Mouse (Mus musculus) spleen, postnatal 4 days (tissue): ENCODE measurements around the gene Sema7a.

ENCODE experiments used
- DNase-seq, 2 experiments: peaks; one replicate each; pipeline ENCODE4 v3.0.0; 2022; ENCODE audit warnings: low spot score in 2 of 2

The Sema7a gene

GRCm38 (mm10) chr9:57975200-57975821 lies 35.4 kb downstream of the Sema7a start:
- no peak for DNase-seq

- DNase-seq: no peak
Observed at GRCm38 (mm10) chr9:57978025-57978424, 38.1 kb downstream of the Sema7a start.

GRCm38 (mm10) chr9:57978858-57979257 lies 38.9 kb downstream of the Sema7a start:
- no peak for DNase-seq

GRCm38 (mm10) chr9:57980570-57980969 lies 40.7 kb downstream of the Sema7a start:
- no peak for DNase-seq

GRCm38 (mm10) chr9:57985304-57985703 lies 45.4 kb downstream of the Sema7a start:
- DNase-seq: no peak

GRCm38 (mm10) chr9:57986293-57986692 lies 46.4 kb downstream of the Sema7a start:
- no peak for DNase-seq

GRCm38 (mm10) chr9:57988098-57988497 lies 48.2 kb downstream of the Sema7a start:
- DNase-seq: peak in 1 of 2 experiments; percentile 48

GRCm38 (mm10) chr9:57989309-57989708 lies 49.4 kb downstream of the Sema7a start:
- DNase-seq: no peak

GRCm38 (mm10) chr9:57990438-57991110 lies 50.7 kb downstream of the Sema7a start:
- no peak for DNase-seq

GRCm38 (mm10) chr9:57992060-57992459 lies 52.1 kb downstream of the Sema7a start:
- no peak for DNase-seq

GRCm38 (mm10) chr9:57992781-57993591 lies 53.1 kb downstream of the Sema7a start:
- DNase-seq: no peak

- DNase-seq: no peak
Observed at GRCm38 (mm10) chr9:57995282-57995681, 55.4 kb downstream of the Sema7a start.

- no peak for DNase-seq
Observed at GRCm38 (mm10) chr9:57997511-57998031, 57.7 kb downstream of the Sema7a start.

- DNase-seq: peak in 1 of 2 experiments; percentile 39
Observed at GRCm38 (mm10) chr9:57998032-57998659, 58.2 kb downstream of the Sema7a start.

GRCm38 (mm10) chr9:57998685-57999084 lies 58.8 kb downstream of the Sema7a start:
- peak in 1 of 2 experiments; percentile 56 for DNase-seq

- DNase-seq: peak in 1 of 2 experiments; percentile 56
Observed at GRCm38 (mm10) chr9:57999676-58000075, 59.8 kb downstream of the Sema7a start.

GRCm38 (mm10) chr9:58003272-58003671 lies 63.4 kb downstream of the Sema7a start:
- DNase-seq: no peak

GRCm38 (mm10) chr9:58005753-58006461 lies 66.0 kb downstream of the Sema7a start, which contains the start of gene Cyp11a1:
Gene Cyp11a1 (plus strand): TSS chr9:58006411.
- peak in 1 of 2 experiments; percentile 61 for DNase-seq

- DNase-seq: no peak
Observed at GRCm38 (mm10) chr9:58008336-58009014, 68.6 kb downstream of the Sema7a start.

- DNase-seq: no peak
Observed at GRCm38 (mm10) chr9:58009015-58009362, 69.1 kb downstream of the Sema7a start.

- no peak for DNase-seq
Observed at GRCm38 (mm10) chr9:58009588-58009987, 69.7 kb downstream of the Sema7a start.
